Mouse (Mus musculus) midbrain, embryonic 16.5 days (tissue): ENCODE results near the gene Tas2r119. TPM values are rescaled to one million over a fixed set of nuclear protein-coding genes. Genes with fewer than 3 reads are reported as not detected.
A peak's percentile ranks its signal among the peaks of the same experiment; 100 is the strongest.

Experiments used
- ATAC-seq: fragments of 200-750 bp; cut with Nextera tagmentation; 2 replicates; pipeline ENCODE4 v1.8.0; 2017; ENCODE audit warnings: moderate TSS enrichment
- H3K27ac ChIP-seq: fragments of 300-500 bp; sonication (generic); 2 replicates; pipeline ENCODE4 v1.5.1; 2014; ENCODE audit warnings: mild to moderate bottlenecking, low read length, mixed read lengths
- H3K27me3 ChIP-seq: fragments of 300-500 bp; sonication (generic); 2 replicates; pipeline ENCODE4 v1.6.1; 2014; ENCODE audit warnings: low read depth, low read length, mixed read lengths; ENCODE audit not compliant: control insufficient read depth, insufficient read depth
- H3K36me3 ChIP-seq: fragments of 300-500 bp; sonication (generic); 2 replicates; pipeline ENCODE4 v1.6.1; 2014; ENCODE audit warnings: mild to moderate bottlenecking, low read length, moderate library complexity, mixed read lengths; ENCODE audit not compliant: control insufficient read depth, insufficient read depth
- H3K4me1 ChIP-seq: fragments of 300-500 bp; sonication (generic); 2 replicates; pipeline ENCODE4 v1.6.1; 2014; ENCODE audit warnings: mild to moderate bottlenecking, low read length, mixed read lengths; ENCODE audit not compliant: control insufficient read depth, insufficient read depth
- H3K4me2 ChIP-seq: fragments of 300-500 bp; sonication (generic); 2 replicates; pipeline ENCODE4 v1.6.1; 2014; ENCODE audit warnings: mild to moderate bottlenecking, low read length, mixed read lengths
- H3K4me3 ChIP-seq: fragments of 300-500 bp; sonication (generic); 2 replicates; pipeline ENCODE4 v1.5.1; 2014; ENCODE audit warnings: low read depth, mild to moderate bottlenecking, low read length, moderate library complexity, mixed read lengths
- H3K9ac ChIP-seq: fragments of 300-500 bp; sonication (generic); 2 replicates; pipeline ENCODE4 v1.6.1; 2014; ENCODE audit warnings: low read depth, low read length, mixed read lengths
- H3K9me3 ChIP-seq: fragments of 300-500 bp; sonication (generic); replicated peaks from 2 replicates; pipeline ENCODE4 v1.6.1; 2014; ENCODE audit warnings: mild to moderate bottlenecking, low read length, mixed read lengths; ENCODE audit not compliant: control insufficient read depth, poor library complexity, severe bottlenecking
- WGBS: fragments of 180-500 bp; shearing (Covaris S2); extraction: QIAGEN DNeasy Blood & Tissue Kit; methylation state at CpG from one replicate; pipeline ENCODE4 v1.1.7; 2014; 5-methylcytosine and 5-hydroxymethylcytosine counted together
- polyA plus RNA-seq: library from polyadenylated mRNA; unstranded; fragments of >200 nt; fragmentation: Nextera tagmentation; extraction: Ambion mirVana; gene quantifications from 2 replicates; pipeline ENCODE4 v1.2.1, GENCODE M21; 2015

Gene Tas2r119
- polyA plus RNA-seq, 1 experiment from 2014 or later, result not detected

GRCm38 (mm10) chr15:32172175-32172987, 4.7 kb upstream of the Tas2r119 start:
- H3K9ac ChIP-seq, result no peak overlapping the region
- no peak overlapping the region for H3K27ac ChIP-seq
- H3K9me3 ChIP-seq, result no peaks in the 10 kb centered on the region
- no peaks in the 10 kb centered on the region for H3K27me3 ChIP-seq
- 28% methylated on average over 9 of the region's 9 CpGs for WGBS
- ATAC-seq, result peak; percentile 66; the same call in 1 of the 2 replicates
- no peak overlapping the region for H3K4me2 ChIP-seq
- no peak overlapping the region for H3K4me3 ChIP-seq
- H3K36me3 ChIP-seq, result no peaks in the 10 kb centered on the region
- peaks cover 13% of the 10 kb centered on the region for H3K4me1 ChIP-seq

- H3K27ac ChIP-seq, result no peak overlapping the region
- H3K4me1 ChIP-seq, result peaks cover 13% of the 10 kb centered on the region
- 42% methylated on average over 2 of the region's 2 CpGs for WGBS
- no peaks in the 10 kb centered on the region for H3K36me3 ChIP-seq
- no peaks in the 10 kb centered on the region for H3K27me3 ChIP-seq
- no peak overlapping the region for H3K4me2 ChIP-seq
- H3K9me3 ChIP-seq, result no peaks in the 10 kb centered on the region
- no peak for ATAC-seq
- H3K4me3 ChIP-seq, result no peak overlapping the region
- H3K9ac ChIP-seq, result no peak overlapping the region
These were observed 4.1 kb upstream of the Tas2r119 start for GRCm38 (mm10) chr15:32172988-32173329.

- 87% methylated on average over 1 of the region's 1 CpGs for WGBS
- Histone ChIP-seq H3K9me3 (no peaks in the 10 kb centered on the region), H3K4me3 (no peak overlapping the region), H3K4me2 (no peak overlapping the region), H3K4me1 (no peaks in the 10 kb centered on the region), H3K36me3 (no peaks in the 10 kb centered on the region), H3K27ac (no peak overlapping the region), H3K27me3 (no peaks in the 10 kb centered on the region), H3K9ac (no peak overlapping the region)
- no peak for ATAC-seq
These were observed 3.1 kb downstream of the Tas2r119 start for GRCm38 (mm10) chr15:32180010-32180725.

- no peaks in the 10 kb centered on the region for H3K4me1 ChIP-seq
- H3K4me2 ChIP-seq, result no peak overlapping the region
- no peak overlapping the region for H3K4me3 ChIP-seq
- no peak overlapping the region for H3K27ac ChIP-seq
- H3K27me3 ChIP-seq, result no peaks in the 10 kb centered on the region
- H3K36me3 ChIP-seq, result no peaks in the 10 kb centered on the region
- no peak for ATAC-seq
- no peaks in the 10 kb centered on the region for H3K9me3 ChIP-seq
- H3K9ac ChIP-seq, result no peak overlapping the region
- 100% methylated on average over 1 of the region's 1 CpGs for WGBS
These were observed 4.9 kb downstream of the Tas2r119 start for GRCm38 (mm10) chr15:32182026-32182425.

GRCm38 (mm10) chr15:32184964-32185363, 7.9 kb downstream of the Tas2r119 start:
- no peak overlapping the region for H3K4me3 ChIP-seq
- ATAC-seq, result no peak

GRCm38 (mm10) chr15:32189879-32190278, 12.8 kb downstream of the Tas2r119 start:
- WGBS, result 88% methylated on average over 3 of the region's 3 CpGs
- Histone ChIP-seq H3K27me3 (no peaks in the 10 kb centered on the region), H3K36me3 (no peaks in the 10 kb centered on the region), H3K4me2 (no peak overlapping the region), H3K4me3 (no peak overlapping the region), H3K9me3 (no peaks in the 10 kb centered on the region), H3K4me1 (no peaks in the 10 kb centered on the region), H3K9ac (no peak overlapping the region), H3K27ac (no peak overlapping the region)
- ATAC-seq, result no peak

More at GRCm38 (mm10) chr15:32184964-32185363, 7.9 kb downstream of the Tas2r119 start:
- no peak overlapping the region for H3K27ac ChIP-seq
- no peak overlapping the region for H3K9ac ChIP-seq
- H3K4me1 ChIP-seq, result no peaks in the 10 kb centered on the region
- no peaks in the 10 kb centered on the region for H3K27me3 ChIP-seq
- H3K36me3 ChIP-seq, result no peaks in the 10 kb centered on the region
- no peak overlapping the region for H3K4me2 ChIP-seq
- no peaks in the 10 kb centered on the region for H3K9me3 ChIP-seq

GRCm38 (mm10) chr15:32190436-32190835, 13.3 kb downstream of the Tas2r119 start:
- Histone ChIP-seq H3K27ac (no peak overlapping the region), H3K4me1 (no peaks in the 10 kb centered on the region), H3K4me3 (no peak overlapping the region), H3K4me2 (no peak overlapping the region), H3K9me3 (no peaks in the 10 kb centered on the region), H3K27me3 (no peaks in the 10 kb centered on the region), H3K36me3 (no peaks in the 10 kb centered on the region), H3K9ac (no peak overlapping the region)
- ATAC-seq, result no peak
- whole genome bisulfite sequencing, result 92% methylated on average over 6 of the region's 6 CpGs

- Histone ChIP-seq H3K9me3 (no peaks in the 10 kb centered on the region), H3K9ac (no peak overlapping the region), H3K4me3 (no peak overlapping the region), H3K27me3 (no peaks in the 10 kb centered on the region), H3K4me1 (no peaks in the 10 kb centered on the region), H3K4me2 (no peak overlapping the region), H3K27ac (no peak overlapping the region), H3K36me3 (no peaks in the 10 kb centered on the region)
- 78% methylated on average over 1 of the region's 1 CpGs for WGBS
- ATAC-seq, result no peak
These were observed 15.9 kb downstream of the Tas2r119 start for GRCm38 (mm10) chr15:32192948-32193347.

GRCm38 (mm10) chr15:32198076-32198475, 21.0 kb downstream of the Tas2r119 start:
- H3K4me3 ChIP-seq, result no peak overlapping the region
- H3K4me2 ChIP-seq, result no peak overlapping the region
- H3K36me3 ChIP-seq, result no peaks in the 10 kb centered on the region
- no peak for ATAC-seq
- no peak overlapping the region for H3K9ac ChIP-seq
- 67% methylated on average over 9 of the region's 9 CpGs for WGBS
- no peaks in the 10 kb centered on the region for H3K9me3 ChIP-seq
- no peaks in the 10 kb centered on the region for H3K4me1 ChIP-seq
- no peak overlapping the region for H3K27ac ChIP-seq
- H3K27me3 ChIP-seq, result no peaks in the 10 kb centered on the region
